Mouse (Mus musculus) heart, embryonic 14.5 days (tissue): ENCODE measurements around the gene Serpina9. TPM values are rescaled to one million over a fixed set of nuclear protein-coding genes. Genes with fewer than 3 reads are reported as not detected.

Source experiments
- ATAC-seq: fragments of 200-750 bp; cut with Nextera tagmentation; 2 replicates; pipeline ENCODE4 v1.8.0; 2017; ENCODE audit warnings: low read depth, moderate TSS enrichment; ENCODE audit not compliant: insufficient number of reproducible peaks, insufficient read depth, low FRiP score
- H3K27ac ChIP-seq, 2 experiments: fragments of 200-500 bp in 1 of 2; fragments of 300-500 bp in 1 of 2; sonication (generic) in 1 of 2; replicated peaks in 1 of 2; 2 replicates each; pipeline ENCODE4 v1.5.1; 2012 to 2014; ENCODE audit warnings: low read depth in 2 of 2, low read length in 2 of 2, control low read depth in 1 of 2, mild to moderate bottlenecking in 1 of 2, mixed read lengths in 1 of 2; ENCODE audit not compliant: control insufficient read depth in 1 of 2, insufficient read depth in 1 of 2
- H3K27me3 ChIP-seq: fragments of 300-500 bp; sonication (generic); 2 replicates; pipeline ENCODE4 v1.6.1; 2014; ENCODE audit warnings: mild to moderate bottlenecking, low read length, control low read depth; ENCODE audit not compliant: control insufficient read depth, insufficient read depth
- H3K36me3 ChIP-seq: fragments of 300-500 bp; sonication (generic); 2 replicates; pipeline ENCODE4 v1.6.1; 2014; ENCODE audit warnings: mild to moderate bottlenecking, control low read depth, low read length, mixed read lengths; ENCODE audit not compliant: control insufficient read depth, insufficient read depth
- H3K4me1 ChIP-seq, 2 experiments: fragments of 200-500 bp in 1 of 2; fragments of 300-500 bp in 1 of 2; sonication (generic) in 1 of 2; 2 replicates each; pipeline ENCODE4 v1.6.1; 2012 to 2014; ENCODE audit warnings: low read length in 2 of 2, control low read depth in 1 of 2, mixed read lengths in 1 of 2; ENCODE audit not compliant: control insufficient read depth in 2 of 2, insufficient read depth in 2 of 2
- H3K4me2 ChIP-seq: fragments of 300-500 bp; sonication (generic); 2 replicates; pipeline ENCODE4 v1.6.1; 2014; ENCODE audit warnings: mild to moderate bottlenecking, low read length
- H3K4me3 ChIP-seq, 2 experiments: fragments of 200-500 bp in 1 of 2; fragments of 300-500 bp in 1 of 2; sonication (generic) in 1 of 2; 2 replicates each; pipeline ENCODE4 v1.5.1; 2012 to 2014; ENCODE audit warnings: low read length in 2 of 2, mild to moderate bottlenecking in 2 of 2, control low read depth in 1 of 2, low read depth in 1 of 2, moderate library complexity in 1 of 2; ENCODE audit not compliant: control insufficient read depth in 1 of 2, insufficient read depth in 1 of 2
- H3K9ac ChIP-seq: fragments of 300-500 bp; sonication (generic); 2 replicates; pipeline ENCODE4 v1.6.1; 2014; ENCODE audit warnings: mild to moderate bottlenecking, low read length
- H3K9me3 ChIP-seq: fragments of 300-500 bp; sonication (generic); 2 replicates; pipeline ENCODE4 v1.6.1; 2016; ENCODE audit warnings: low read length, control low read depth; ENCODE audit not compliant: control insufficient read depth
- WGBS: fragments of 180-500 bp; shearing (Covaris S2); extraction: QIAGEN DNeasy Blood & Tissue Kit; methylation state at CpG from one replicate; pipeline ENCODE4 v1.1.7; 2014; 5-methylcytosine and 5-hydroxymethylcytosine counted together
- polyA plus RNA-seq: library from polyadenylated mRNA; unstranded; fragments of >200 nt; fragmentation: Nextera tagmentation; extraction: Ambion mirVana; gene quantifications from 2 replicates; pipeline ENCODE4 v1.2.1, GENCODE M21; 2014

The Serpina9 gene
- polyA plus RNA-seq, 1 experiment from 2014 or later, result 0.27 TPM

GRCm38 (mm10) chr12:103989857-103990256, 23.7 kb downstream of the Serpina9 start, which contains the start of gene Serpina11:
Serpina11 (minus strand) TSS chr12:103989957.
- H3K9me3 ChIP-seq, result no peaks in the 10 kb centered on the region
- no peaks in the 10 kb centered on the region for H3K36me3 ChIP-seq
- H3K4me1 ChIP-seq, result no peaks in the 10 kb centered on the region; a peak in 1 of 4 replicates
- H3K9ac ChIP-seq, result no peak within 1 kb of the TSS
- no peak within 1 kb of the TSS for H3K27ac ChIP-seq
- no peak within 1 kb of the TSS for H3K4me2 ChIP-seq
- peaks cover 16% of the 10 kb centered on the region; the same call in 1 of the 2 replicates for H3K27me3 ChIP-seq
- WGBS, result 82% methylated on average over 6 of the region's 6 CpGs
- no peak within 1 kb of the TSS for H3K4me3 ChIP-seq
- ATAC-seq, result no peak

- Histone ChIP-seq H3K27me3 (peaks cover 12% of the 10 kb centered on the region; the same call in 1 of the 2 replicates), H3K9ac (no peak overlapping the region), H3K36me3 (no peaks in the 10 kb centered on the region), H3K9me3 (no peaks in the 10 kb centered on the region), H3K4me2 (no peak overlapping the region), H3K4me1 (no peaks in the 10 kb centered on the region; a peak in 1 of 4 replicates), H3K27ac (no peak overlapping the region), H3K4me3 (no peak overlapping the region)
- ATAC-seq, result no peak
- 66% methylated on average over 2 of the region's 2 CpGs for WGBS
These were observed 24.1 kb downstream of the Serpina9 start for GRCm38 (mm10) chr12:103989514-103989767.

GRCm38 (mm10) chr12:103988754-103989513, 24.6 kb downstream of the Serpina9 start:
- WGBS, result 49% methylated on average over 14 of the region's 14 CpGs
- Histone ChIP-seq H3K4me1 (no peaks in the 10 kb centered on the region; a peak in 1 of 4 replicates), H3K27me3 (0 out of 2 replicates have a peak, but pooled peaks cover 12% of the 10 kb centered on the region), H3K27ac (no peak overlapping the region), H3K4me3 (no peak overlapping the region), H3K9me3 (no peaks in the 10 kb centered on the region), H3K36me3 (no peaks in the 10 kb centered on the region), H3K9ac (no peak overlapping the region), H3K4me2 (no peak overlapping the region)
- no peak for ATAC-seq

- Histone ChIP-seq H3K4me1 (no peaks in the 10 kb centered on the region; a peak in 1 of 4 replicates), H3K4me3 (no peak overlapping the region), H3K9me3 (no peaks in the 10 kb centered on the region)
These were observed 27.7 kb downstream of the Serpina9 start for GRCm38 (mm10) chr12:103985868-103986267.

GRCm38 (mm10) chr12:103984935-103985334, 28.6 kb downstream of the Serpina9 start:
- H3K36me3 ChIP-seq, result no peaks in the 10 kb centered on the region
- 0 out of 2 replicates have a peak, but pooled peaks cover 4% of the 10 kb centered on the region for H3K27me3 ChIP-seq
- no peaks in the 10 kb centered on the region for H3K9me3 ChIP-seq
- no peak overlapping the region for H3K9ac ChIP-seq
- ATAC-seq, result no peak
- no peak overlapping the region for H3K4me3 ChIP-seq
- no peaks in the 10 kb centered on the region; a peak in 1 of 4 replicates for H3K4me1 ChIP-seq
- H3K27ac ChIP-seq, result no peak overlapping the region
- 60% methylated on average over 4 of the region's 4 CpGs for WGBS
- H3K4me2 ChIP-seq, result no peak overlapping the region

More at GRCm38 (mm10) chr12:103985868-103986267, 27.7 kb downstream of the Serpina9 start:
- Histone ChIP-seq H3K9ac (no peak overlapping the region), H3K27ac (no peak overlapping the region), H3K36me3 (no peaks in the 10 kb centered on the region), H3K27me3 (0 out of 2 replicates have a peak, but pooled peaks cover 4% of the 10 kb centered on the region), H3K4me2 (no peak overlapping the region)
- WGBS, result 58% methylated on average over 5 of the region's 5 CpGs
- ATAC-seq, result no peak

GRCm38 (mm10) chr12:103981646-103982360, 31.8 kb downstream of the Serpina9 start:
- Histone ChIP-seq H3K9ac (no peak overlapping the region), H3K27me3 (no peaks in the 10 kb centered on the region), H3K4me1 (no peaks in the 10 kb centered on the region; a peak in 1 of 4 replicates), H3K4me2 (no peak overlapping the region), H3K9me3 (no peaks in the 10 kb centered on the region), H3K36me3 (no peaks in the 10 kb centered on the region), H3K27ac (no peak overlapping the region), H3K4me3 (no peak overlapping the region)
- no peak for ATAC-seq
- 50% methylated on average over 7 of the region's 7 CpGs for WGBS

GRCm38 (mm10) chr12:103978294-103978693, 35.3 kb downstream of the Serpina9 start:
- no peaks in the 10 kb centered on the region for H3K36me3 ChIP-seq
- H3K27ac ChIP-seq, result no peak overlapping the region
- H3K4me3 ChIP-seq, result no peak overlapping the region
- ATAC-seq, result no peak
- WGBS, result 76% methylated on average over 10 of the region's 10 CpGs
- H3K9ac ChIP-seq, result no peak overlapping the region
- no peaks in the 10 kb centered on the region for H3K27me3 ChIP-seq
- no peak overlapping the region for H3K4me2 ChIP-seq
- no peaks in the 10 kb centered on the region for H3K9me3 ChIP-seq
- H3K4me1 ChIP-seq, result no peaks in the 10 kb centered on the region; a peak in 1 of 4 replicates
